Mouse (Mus musculus) megakaryocyte, embryonic 14.5 days (primary cell): ENCODE results near the gene Asic1. TPM values are rescaled to one million over a fixed set of nuclear protein-coding genes. Genes with fewer than 3 reads are reported as not detected.
A peak's percentile ranks its signal among the peaks of the same experiment; 100 is the strongest.

Source experiments
- H3K27me3 ChIP-seq: replicated peaks from 2 replicates; pipeline ENCODE3; 2012; ENCODE audit warnings: inconsistent platforms
- H3K36me3 ChIP-seq: replicated peaks from 2 replicates; pipeline ENCODE3; 2012; ENCODE audit warnings: low read length, inconsistent platforms, mixed read lengths
- H3K4me1 ChIP-seq: 2 replicates; pipeline ENCODE4 v1.6.1; 2012; ENCODE audit warnings: inconsistent platforms
- H3K4me3 ChIP-seq: replicated peaks from 2 replicates; pipeline ENCODE3; 2012; ENCODE audit warnings: moderate library complexity, mild to moderate bottlenecking, inconsistent platforms
- H3K9me3 ChIP-seq: 2 replicates; pipeline ENCODE4 v1.6.1; 2012; ENCODE audit warnings: inconsistent platforms
- FLI1 ChIP-seq: IDR thresholded peaks from 2 replicates; pipeline ENCODE4 v1.6.1; 2012; ENCODE audit warnings: low read length, inconsistent platforms, mixed read lengths
- GATA1 ChIP-seq: IDR thresholded peaks from 3 replicates; pipeline ENCODE4 v1.6.1; 2012; ENCODE audit warnings: mixed read lengths, low read length, inconsistent platforms, borderline replicate concordance
- polyA plus RNA-seq: library from polyadenylated mRNA; stranded (reverse); fragments of >175 nt; gene quantifications from 2 replicates; pipeline ENCODE4 v1.2.3, GENCODE M21; 2012; ENCODE audit warnings: low replicate concordance; ENCODE audit not compliant: insufficient read depth

Asic1 gene
- polyA plus RNA-seq, 1 experiment: not detected

GRCm38 (mm10) chr15:99649067-99649761 lies 21.0 kb upstream of the Asic1 start:
- no peaks in the 10 kb centered on the region for H3K36me3 ChIP-seq
- H3K4me3 ChIP-seq: peak overlapping the region; percentile 54
- H3K9me3 ChIP-seq: no peaks in the 10 kb centered on the region
- peaks cover 86% of the 10 kb centered on the region for H3K4me1 ChIP-seq
- TF ChIP-seq GATA1: no peak
- TF ChIP-seq FLI1: no peak
- peaks cover 17% of the 10 kb centered on the region for H3K27me3 ChIP-seq

- Histone ChIP-seq H3K4me1 (peaks cover 79% of the 10 kb centered on the region), H3K4me3 (peak overlapping the region; percentile 94), H3K36me3 (no peaks in the 10 kb centered on the region), H3K9me3 (no peaks in the 10 kb centered on the region), H3K27me3 (peaks cover 28% of the 10 kb centered on the region)
- TF ChIP-seq FLI1: no peak
- no peak for TF ChIP-seq GATA1
Observed at GRCm38 (mm10) chr15:99650304-99650703, 19.9 kb upstream of the Asic1 start.

GRCm38 (mm10) chr15:99651163-99651872 lies 18.9 kb upstream of the Asic1 start, which contains the start of gene Racgap1:
Gene Racgap1, minus strand, starts transcription at chr15:99651656.
- Histone ChIP-seq H3K27me3 (peaks cover 38% of the 10 kb centered on the region), H3K36me3 (no peaks in the 10 kb centered on the region), H3K4me3 (peak within 1 kb of the TSS; percentile 94), H3K4me1 (peaks cover 75% of the 10 kb centered on the region), H3K9me3 (no peaks in the 10 kb centered on the region)
- TF ChIP-seq FLI1 (peak; percentile 34; the same call in 1 of the 2 replicates), GATA1 (no peak)

GRCm38 (mm10) chr15:99651984-99652872 lies 17.9 kb upstream of the Asic1 start:
- Histone ChIP-seq H3K36me3 (no peaks in the 10 kb centered on the region), H3K9me3 (no peaks in the 10 kb centered on the region), H3K27me3 (peaks cover 46% of the 10 kb centered on the region), H3K4me3 (peak overlapping the region; percentile 94), H3K4me1 (peaks cover 66% of the 10 kb centered on the region)
- TF ChIP-seq FLI1 (no peak), GATA1 (no peak)

GRCm38 (mm10) chr15:99653291-99653690 lies 16.9 kb upstream of the Asic1 start:
- peak overlapping the region; percentile 73 for H3K4me3 ChIP-seq
- H3K4me1 ChIP-seq: peaks cover 58% of the 10 kb centered on the region
- no peaks in the 10 kb centered on the region for H3K36me3 ChIP-seq
- no peak for TF ChIP-seq GATA1
- no peak for TF ChIP-seq FLI1
- H3K9me3 ChIP-seq: peaks cover under 1% of the 10 kb centered on the region
- H3K27me3 ChIP-seq: peaks cover 51% of the 10 kb centered on the region

- no peak for TF ChIP-seq FLI1
- no peak for TF ChIP-seq GATA1
- Histone ChIP-seq H3K4me1 (peaks cover 59% of the 10 kb centered on the region), H3K9me3 (peaks cover 6% of the 10 kb centered on the region), H3K4me3 (peak overlapping the region; percentile 73), H3K36me3 (no peaks in the 10 kb centered on the region), H3K27me3 (peaks cover 56% of the 10 kb centered on the region)
Observed at GRCm38 (mm10) chr15:99653876-99654275, 16.3 kb upstream of the Asic1 start.

GRCm38 (mm10) chr15:99655956-99656355 lies 14.2 kb upstream of the Asic1 start:
- Histone ChIP-seq H3K4me3 (no peak overlapping the region), H3K9me3 (peaks cover 11% of the 10 kb centered on the region), H3K27me3 (peaks cover 70% of the 10 kb centered on the region), H3K36me3 (no peaks in the 10 kb centered on the region), H3K4me1 (peaks cover 39% of the 10 kb centered on the region)
- TF ChIP-seq FLI1 (no peak), GATA1 (no peak)

- peaks cover 14% of the 10 kb centered on the region for H3K9me3 ChIP-seq
- H3K4me1 ChIP-seq: peaks cover 30% of the 10 kb centered on the region
- H3K4me3 ChIP-seq: no peak overlapping the region
- no peak for TF ChIP-seq GATA1
- no peak for TF ChIP-seq FLI1
- H3K36me3 ChIP-seq: no peaks in the 10 kb centered on the region
- H3K27me3 ChIP-seq: peaks cover 83% of the 10 kb centered on the region
Observed at GRCm38 (mm10) chr15:99658437-99658836, 11.7 kb upstream of the Asic1 start.

- Histone ChIP-seq H3K9me3 (peaks cover 14% of the 10 kb centered on the region), H3K36me3 (no peaks in the 10 kb centered on the region), H3K27me3 (peaks cover 80% of the 10 kb centered on the region), H3K4me3 (no peak overlapping the region), H3K4me1 (peaks cover 40% of the 10 kb centered on the region)
- TF ChIP-seq FLI1 (no peak), GATA1 (no peak)
Observed at GRCm38 (mm10) chr15:99661121-99661830, 8.9 kb upstream of the Asic1 start.

- Histone ChIP-seq H3K36me3 (no peaks in the 10 kb centered on the region), H3K4me1 (peaks cover 40% of the 10 kb centered on the region), H3K27me3 (peaks cover 82% of the 10 kb centered on the region), H3K9me3 (peaks cover 25% of the 10 kb centered on the region), H3K4me3 (no peak overlapping the region)
- no peak for TF ChIP-seq FLI1
- no peak for TF ChIP-seq GATA1
Observed at GRCm38 (mm10) chr15:99662371-99662770, 7.8 kb upstream of the Asic1 start.
